Mouse (Mus musculus): ENCODE data around the gene Kif21a.

Gene Kif21a

GRCm38 (mm10) chr15:90938469-90938868 is 111.3 kb downstream of the Kif21a start:
- DNase-seq (ENCODE audit: low spot score) = no peak

GRCm38 (mm10) chr15:90935579-90935978 is 114.2 kb downstream of the Kif21a start:
- DNase-seq (ENCODE audit: low spot score) = no peak

- DNase-seq (ENCODE audit: low spot score) = no peak
These were observed 118.3 kb downstream of the Kif21a start for GRCm38 (mm10) chr15:90931451-90931850.

- DNase-seq (ENCODE audit: low spot score) = no peak
These were observed 120.7 kb downstream of the Kif21a start for GRCm38 (mm10) chr15:90929043-90929442.

- DNase-seq (ENCODE audit: low spot score) = no peak
These were observed 153.3 kb downstream of the Kif21a start for GRCm38 (mm10) chr15:90896480-90896879.

GRCm38 (mm10) chr15:90887466-90887865 is 162.3 kb downstream of the Kif21a start:
- no peak for DNase-seq (ENCODE audit: low spot score)

Measured in ovary, adult 18-20 months (tissue).